Mouse (Mus musculus) brown adipose tissue, adult 24 weeks (tissue): ENCODE measurements around the gene Atp11a. TPM values are rescaled to one million over a fixed set of nuclear protein-coding genes. Genes with fewer than 3 reads are reported as not detected.

Source experiments
- H3K27ac ChIP-seq: fragments of 200-500 bp; replicated peaks from 2 replicates; pipeline ENCODE4 v1.5.1; 2012; ENCODE audit warnings: low read depth, mild to moderate bottlenecking, low read length
- H3K4me1 ChIP-seq: fragments of 200-500 bp; 2 replicates; pipeline ENCODE4 v1.6.1; 2012; ENCODE audit warnings: low read length, mixed read lengths; ENCODE audit not compliant: control insufficient read depth, insufficient read depth, insufficient read length
- H3K4me3 ChIP-seq: fragments of 200-500 bp; 2 replicates; pipeline ENCODE4 v1.5.1; 2012; ENCODE audit warnings: low read depth, mild to moderate bottlenecking, low read length, moderate library complexity; ENCODE audit not compliant: insufficient read depth
- polyA plus RNA-seq: library from polyadenylated mRNA; stranded (reverse); fragments of >200 nt; gene quantifications from 2 replicates; pipeline ENCODE4 v1.2.4, GENCODE M21; 2012; ENCODE audit not compliant: missing spikeins, insufficient read depth, insufficient read length

Gene Atp11a
- polyA plus RNA-seq, 1 experiment: 7.4 TPM

DNA sequence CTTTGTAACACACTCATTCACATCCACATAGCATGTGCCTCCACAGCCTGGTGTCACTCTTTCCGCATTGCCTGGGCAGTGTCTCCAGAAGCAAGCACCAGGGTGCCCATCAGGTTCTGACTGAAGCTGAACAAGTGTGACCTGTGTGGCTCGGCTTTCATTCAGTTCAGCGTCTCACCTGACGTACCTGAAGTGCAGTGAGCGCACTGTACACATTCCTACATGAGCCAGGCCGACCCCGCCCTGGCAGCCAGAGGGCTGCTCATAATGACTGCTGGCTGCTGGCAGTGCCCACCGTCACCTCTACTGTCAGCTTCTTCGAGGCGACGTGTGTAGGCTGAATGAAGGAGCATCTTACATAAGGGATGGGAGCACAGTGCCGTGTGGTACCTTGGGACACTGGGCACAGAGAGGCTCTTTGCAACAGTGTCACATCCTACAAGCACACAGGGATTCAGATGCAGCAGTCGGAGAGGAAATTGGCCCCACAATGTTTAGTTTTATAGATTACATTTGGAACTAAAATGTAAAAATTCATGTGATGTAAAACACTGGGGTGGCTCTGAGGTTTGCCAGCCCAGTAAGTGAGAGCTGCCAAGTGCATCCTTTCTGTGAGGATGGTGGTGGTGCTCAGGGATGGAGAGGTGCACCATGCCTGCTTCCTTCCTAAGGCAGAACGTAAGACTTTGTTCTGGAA, 29.6 kb downstream of the Atp11a start:
- Histone ChIP-seq H3K4me1 (no peaks in the 10 kb centered on the region), H3K4me3 (no peak overlapping the region), H3K27ac (no peak overlapping the region)

DNA sequence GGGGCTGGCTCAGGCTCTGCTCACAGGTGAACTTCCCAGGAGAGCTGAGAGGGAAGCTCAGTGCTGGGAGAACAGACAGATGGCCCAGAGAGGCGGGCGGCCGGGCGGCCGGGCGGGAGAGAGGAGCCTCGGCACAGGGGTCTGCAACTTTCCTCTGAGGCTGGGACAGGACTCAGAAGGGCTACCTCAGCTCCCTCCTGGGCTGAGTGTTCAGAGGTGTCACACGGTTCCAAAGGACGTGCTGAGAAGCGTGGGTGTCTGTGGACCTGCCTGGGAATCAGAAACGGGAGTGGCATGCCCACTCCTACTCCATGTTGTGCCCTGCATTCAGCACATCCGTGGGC, 30.1 kb downstream of the Atp11a start:
- Histone ChIP-seq H3K4me1 (no peaks in the 10 kb centered on the region), H3K27ac (no peak overlapping the region), H3K4me3 (no peak overlapping the region)

DNA sequence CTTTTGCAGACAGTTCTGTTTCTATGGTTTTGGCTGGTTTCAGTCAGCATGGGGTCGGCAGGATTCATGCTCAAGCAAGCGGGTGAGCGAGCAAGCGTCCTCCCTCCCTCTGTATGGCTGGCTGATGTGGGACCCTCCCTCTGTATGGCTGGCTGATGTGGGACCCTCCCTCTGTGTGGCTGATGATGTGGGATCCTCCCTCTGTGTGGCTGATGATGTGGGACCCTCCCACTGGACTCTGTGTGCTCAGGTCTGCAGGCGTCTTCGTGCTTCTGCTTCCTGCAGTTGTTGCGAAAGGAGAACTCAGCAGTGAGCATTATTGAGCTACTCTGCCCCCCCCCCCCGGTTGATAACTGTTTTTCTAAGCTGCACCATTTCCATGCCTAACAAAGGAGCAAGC, 30.6 kb downstream of the Atp11a start:
- Histone ChIP-seq H3K27ac (no peak overlapping the region), H3K4me1 (no peaks in the 10 kb centered on the region), H3K4me3 (no peak overlapping the region)

DNA sequence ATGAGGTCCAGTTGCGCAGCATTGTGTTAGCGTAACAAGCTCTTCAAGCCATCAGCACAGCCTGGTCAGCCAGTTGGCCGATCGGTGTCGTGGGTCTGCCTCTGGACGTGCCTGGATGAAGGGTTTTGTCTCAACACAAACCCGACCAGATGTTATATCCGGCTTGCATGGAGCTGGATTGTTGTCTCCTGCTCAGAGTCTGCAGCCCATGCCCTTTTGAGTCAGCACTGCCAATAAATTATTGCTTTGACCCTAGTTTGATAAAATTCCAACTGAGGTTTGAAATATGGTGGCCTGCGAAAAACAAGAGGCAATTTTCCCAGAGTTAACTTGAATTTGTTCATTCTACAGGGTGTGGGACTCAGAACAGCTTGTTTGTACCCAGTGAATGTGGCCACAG, 31.9 kb downstream of the Atp11a start:
- H3K4me3 ChIP-seq: no peak overlapping the region
- no peak overlapping the region for H3K27ac ChIP-seq
- H3K4me1 ChIP-seq: no peaks in the 10 kb centered on the region

DNA sequence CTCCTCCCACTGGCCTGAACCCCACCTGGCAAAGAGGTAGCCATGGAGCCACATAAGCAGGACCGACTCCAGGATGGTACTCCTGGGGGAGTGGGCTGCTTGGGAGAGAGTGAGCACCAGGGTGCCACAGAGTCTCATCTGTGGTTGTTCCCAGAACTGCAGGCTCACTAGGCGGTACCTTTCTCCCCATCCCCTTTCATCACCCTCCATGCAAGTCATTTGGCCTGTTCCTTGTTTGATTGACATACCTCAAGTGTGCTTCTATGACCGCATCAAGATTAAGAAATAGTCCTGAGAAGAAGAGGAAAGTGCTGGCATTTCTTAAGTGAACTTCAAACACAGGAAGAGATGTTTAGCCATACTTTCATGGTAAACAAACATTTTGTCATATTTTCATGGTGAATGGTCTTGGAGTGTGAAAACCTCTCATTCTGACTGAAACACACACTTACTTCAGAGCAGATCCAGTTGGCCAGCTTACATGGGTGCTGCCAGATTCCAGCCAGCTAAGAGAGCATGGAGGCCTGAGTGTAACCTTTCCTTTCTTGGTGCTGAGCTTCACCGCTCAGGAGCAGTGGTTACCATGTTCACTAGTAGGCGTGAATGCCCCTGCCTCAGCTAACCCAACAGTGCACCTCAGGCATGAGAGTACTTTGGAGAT, 38.3 kb downstream of the Atp11a start:
- H3K27ac ChIP-seq: no peak overlapping the region
- no peaks in the 10 kb centered on the region for H3K4me1 ChIP-seq
- H3K4me3 ChIP-seq: no peak overlapping the region

DNA sequence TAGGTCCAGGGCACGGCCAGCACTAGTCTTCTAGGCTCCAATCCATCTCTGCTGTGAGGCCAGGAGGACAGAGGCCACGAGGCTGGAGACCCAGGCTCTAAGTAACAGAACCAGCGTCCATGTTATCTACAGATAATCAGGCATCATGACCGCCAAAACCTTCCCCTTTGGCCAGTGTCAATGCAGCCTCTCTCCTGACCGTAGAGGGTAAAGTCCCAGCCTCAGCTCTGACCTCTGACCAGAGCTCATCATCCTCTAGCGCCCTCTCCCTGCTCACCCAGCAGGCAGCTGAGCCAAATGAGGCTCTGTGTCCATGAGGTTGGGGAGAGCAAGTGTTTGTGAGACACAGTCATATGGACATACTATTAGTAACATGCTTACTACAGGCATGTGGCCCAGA, 42.3 kb downstream of the Atp11a start:
- Histone ChIP-seq H3K27ac (no peak overlapping the region), H3K4me1 (0 out of 2 replicates have a peak, but pooled peaks cover 3% of the 10 kb centered on the region), H3K4me3 (no peak overlapping the region)

DNA sequence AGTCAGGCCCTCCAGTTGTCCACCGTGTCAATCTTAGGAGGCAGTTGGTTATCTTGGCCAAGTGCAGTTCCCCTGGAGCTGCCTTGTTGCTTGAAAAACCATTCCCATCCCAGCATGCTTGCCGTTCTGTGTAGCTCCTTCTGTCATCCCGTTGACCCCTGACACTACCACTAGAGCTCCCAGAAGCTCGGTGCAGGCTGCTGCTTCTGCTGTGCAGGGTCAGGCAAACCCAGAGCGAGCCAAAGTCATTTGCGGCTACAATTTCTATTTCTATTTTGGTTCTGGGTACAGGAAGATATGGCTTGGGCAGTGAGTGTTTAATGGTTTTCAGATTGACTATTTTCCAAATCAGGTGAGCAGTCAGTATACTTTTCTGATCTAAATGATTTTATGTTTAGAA, 43.0 kb downstream of the Atp11a start:
- H3K4me1 ChIP-seq: 0 out of 2 replicates have a peak, but pooled peaks cover 3% of the 10 kb centered on the region
- no peak overlapping the region for H3K4me3 ChIP-seq
- H3K27ac ChIP-seq: no peak overlapping the region

DNA sequence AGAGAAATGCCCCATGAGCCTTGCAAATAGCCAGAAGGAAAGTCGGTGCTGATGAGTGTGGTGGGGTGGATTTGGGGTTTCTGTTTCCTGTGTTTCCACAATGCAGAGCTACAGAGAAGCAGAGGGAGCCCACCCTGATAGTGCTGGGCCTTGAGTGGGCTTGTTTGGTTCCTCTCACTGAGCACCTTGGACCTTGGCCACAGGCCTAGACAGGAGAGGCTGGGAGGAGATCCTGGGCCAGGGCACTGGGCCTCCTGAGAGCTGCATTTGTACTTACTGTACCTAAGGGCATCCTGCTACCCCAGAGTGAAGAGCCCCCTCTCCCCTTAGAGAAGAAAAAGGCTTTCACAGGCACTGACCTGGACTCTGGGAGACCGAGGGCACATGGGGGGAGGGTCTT, 43.4 kb downstream of the Atp11a start:
- Histone ChIP-seq H3K4me3 (no peak overlapping the region), H3K4me1 (0 out of 2 replicates have a peak, but pooled peaks cover 3% of the 10 kb centered on the region), H3K27ac (no peak overlapping the region)

DNA sequence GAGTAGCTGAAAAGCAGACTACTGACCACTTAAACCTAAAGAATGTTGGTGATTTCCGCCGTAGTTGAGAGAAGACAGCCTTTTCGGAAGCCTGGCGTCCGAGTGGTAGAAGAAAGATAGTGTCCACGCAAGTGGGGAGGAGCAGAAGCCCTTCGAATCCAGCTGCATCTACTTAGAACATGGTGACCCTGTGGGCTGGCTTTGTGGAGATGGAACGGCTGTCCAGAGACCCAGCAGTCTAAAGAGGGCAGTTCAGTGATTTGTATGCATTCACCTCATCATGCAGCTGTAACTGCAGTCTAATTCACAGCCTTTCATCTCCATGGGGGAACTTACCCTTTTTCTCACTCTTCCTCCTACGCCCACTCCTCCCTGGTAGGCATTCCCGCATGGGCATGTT, 44.8 kb downstream of the Atp11a start:
- Histone ChIP-seq H3K4me1 (0 out of 2 replicates have a peak, but pooled peaks cover 3% of the 10 kb centered on the region), H3K27ac (no peak overlapping the region), H3K4me3 (no peak overlapping the region)

DNA sequence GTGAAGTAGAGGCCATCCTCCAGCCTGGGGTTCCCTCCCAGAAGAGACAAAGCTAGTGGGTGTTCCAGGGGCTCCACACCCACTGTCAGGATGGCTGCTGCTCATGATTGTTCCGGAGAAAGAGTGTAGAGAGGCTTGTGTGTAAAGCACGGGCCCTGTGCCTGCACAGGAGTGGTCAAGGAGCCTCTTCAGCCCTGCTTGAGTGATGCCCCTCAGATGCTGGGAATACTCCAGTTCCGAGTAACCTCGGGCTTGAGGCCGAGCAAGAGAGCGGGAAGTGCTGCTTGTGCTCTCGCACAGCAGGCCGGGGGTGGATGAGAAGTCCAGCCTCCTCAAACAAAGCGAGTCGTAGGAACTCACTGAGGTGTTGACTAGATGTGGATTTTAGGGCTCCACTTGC, 46.3 kb downstream of the Atp11a start:
- no peak overlapping the region for H3K4me3 ChIP-seq
- H3K4me1 ChIP-seq: peaks cover 5% of the 10 kb centered on the region
- no peak overlapping the region for H3K27ac ChIP-seq

DNA sequence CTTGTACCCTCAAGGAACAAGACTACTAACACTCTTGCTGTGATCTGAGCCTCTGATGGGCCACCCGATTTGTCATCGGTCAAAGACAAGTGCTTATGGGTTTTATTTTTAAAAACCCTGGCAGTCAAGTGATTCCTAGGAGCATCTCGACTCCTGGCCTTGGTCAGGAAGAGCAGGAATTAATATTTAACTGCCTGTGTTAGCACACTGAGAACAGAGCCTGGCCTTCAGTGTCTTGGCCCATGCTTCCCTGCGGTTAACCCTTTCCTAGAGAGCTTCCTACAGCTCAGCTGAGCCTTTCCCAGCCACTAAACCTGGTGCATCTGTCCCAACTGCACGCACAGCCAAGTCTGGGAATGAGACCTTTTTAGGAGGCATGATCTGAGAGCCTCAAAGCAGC, 48.1 kb downstream of the Atp11a start:
- no peak overlapping the region for H3K27ac ChIP-seq
- H3K4me1 ChIP-seq: peaks cover 7% of the 10 kb centered on the region
- no peak overlapping the region for H3K4me3 ChIP-seq

DNA sequence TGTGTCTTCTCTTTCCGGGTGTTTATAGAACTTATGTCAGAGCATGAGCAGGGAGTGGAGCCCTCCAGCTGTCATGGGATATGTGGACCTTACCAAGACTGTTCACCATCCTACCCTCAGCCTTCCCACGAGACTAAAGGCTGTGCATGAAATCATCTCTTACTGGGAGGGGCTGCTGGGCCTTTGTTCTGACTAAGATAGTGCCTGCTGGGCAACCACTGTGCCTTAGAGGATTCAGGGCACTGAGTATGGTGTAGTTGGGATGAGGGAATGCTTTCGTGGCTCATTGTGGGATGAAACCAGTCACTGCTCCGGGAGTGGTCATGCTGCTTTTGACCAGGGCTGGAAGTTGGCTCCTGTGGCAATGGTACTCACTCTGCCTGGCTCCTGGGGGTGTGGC, 48.8 kb downstream of the Atp11a start:
- Histone ChIP-seq H3K27ac (no peak overlapping the region), H3K4me1 (peaks cover 5% of the 10 kb centered on the region), H3K4me3 (no peak overlapping the region)

DNA sequence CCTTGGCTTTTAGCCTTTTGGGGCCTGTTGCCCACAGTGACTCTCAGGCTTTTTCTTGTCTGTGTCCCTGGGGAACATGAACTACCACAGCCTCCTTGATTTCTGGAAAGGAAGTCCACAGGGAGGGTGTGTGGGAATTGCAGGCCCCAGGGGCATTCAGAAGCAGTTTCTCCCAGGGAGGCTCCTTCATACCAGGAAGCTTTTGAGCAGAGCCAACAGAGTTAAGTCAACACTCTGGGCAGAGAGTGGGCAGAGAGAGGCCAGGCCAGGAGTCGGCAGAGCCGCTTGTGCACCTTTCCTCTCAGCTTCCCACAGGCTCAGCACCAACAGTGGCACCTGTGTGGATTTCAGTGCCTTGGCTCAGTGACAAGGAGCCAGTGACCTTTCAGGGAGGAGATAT, 51.2 kb downstream of the Atp11a start:
- no peak overlapping the region for H3K27ac ChIP-seq
- peaks cover 4% of the 10 kb centered on the region for H3K4me1 ChIP-seq
- H3K4me3 ChIP-seq: no peak overlapping the region

DNA sequence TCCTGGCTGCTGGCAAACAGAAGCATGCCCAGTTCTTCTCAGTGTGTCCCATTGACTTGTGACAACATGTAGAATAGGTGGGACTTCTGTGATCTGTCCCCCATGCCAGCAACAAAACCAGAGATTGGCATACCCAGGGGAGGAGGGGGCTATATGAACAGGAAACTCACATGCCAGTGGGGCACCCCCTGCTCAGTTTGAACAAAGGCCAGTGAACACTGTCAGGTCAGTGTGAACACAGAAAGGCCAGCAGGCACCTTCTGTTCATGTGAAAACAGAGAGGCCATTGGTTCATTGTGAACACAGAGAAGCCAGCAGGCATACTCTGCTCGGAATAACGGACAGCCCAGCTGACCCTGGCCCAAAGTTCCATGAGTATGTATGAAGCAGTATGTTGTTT, 52.7 kb downstream of the Atp11a start:
- H3K27ac ChIP-seq: no peak overlapping the region
- H3K4me1 ChIP-seq: peaks cover 4% of the 10 kb centered on the region
- H3K4me3 ChIP-seq: no peak overlapping the region

DNA sequence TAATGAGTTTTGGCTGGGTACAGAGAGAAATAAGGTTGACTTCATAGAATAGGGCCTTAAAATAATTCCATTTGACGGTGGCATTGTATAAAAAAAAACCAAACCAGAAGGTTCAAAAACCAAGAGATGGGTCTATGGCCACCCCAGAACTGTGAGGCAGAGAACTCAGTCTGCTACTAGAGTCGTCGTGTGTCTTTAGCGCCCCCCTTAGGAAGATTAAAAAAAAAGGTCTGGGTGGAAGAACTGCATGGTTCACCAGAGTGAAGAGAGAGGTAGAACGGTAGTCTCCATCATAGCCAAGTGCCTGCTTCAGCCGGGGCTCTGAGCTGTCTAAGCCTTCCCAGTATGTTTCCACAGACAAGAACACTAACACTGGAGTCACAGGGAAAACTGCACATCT, 54.4 kb downstream of the Atp11a start:
- Histone ChIP-seq H3K4me1 (peaks cover 4% of the 10 kb centered on the region), H3K27ac (no peak overlapping the region), H3K4me3 (no peak overlapping the region)

DNA sequence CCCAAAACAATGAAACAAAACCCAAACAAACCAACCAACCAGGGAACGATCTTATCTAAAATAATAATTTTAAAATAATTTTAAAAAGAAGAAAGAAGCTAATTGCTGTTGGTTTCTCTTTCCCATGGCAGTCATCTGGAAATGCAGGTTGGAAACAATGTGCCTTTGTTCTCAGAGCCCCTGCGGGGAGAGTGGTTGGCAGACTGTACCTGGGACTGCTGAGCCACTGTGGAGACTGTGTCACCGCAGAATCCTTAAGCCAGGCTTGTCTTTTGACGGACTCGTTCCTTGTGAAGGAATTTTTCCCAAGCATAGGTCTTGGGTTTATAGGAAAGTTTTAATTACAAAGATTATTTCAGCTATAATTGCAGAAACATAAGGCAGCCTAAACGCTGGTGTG, 59.6 kb downstream of the Atp11a start:
- Histone ChIP-seq H3K4me1 (no peaks in the 10 kb centered on the region), H3K27ac (no peak overlapping the region), H3K4me3 (no peak overlapping the region)
